Mouse (Mus musculus) brain, adult 2 months (tissue): Measurements from ENCODE around the gene Srsf2.

Experiments
- DNase-seq: peaks from one replicate; pipeline ENCODE4 v3.0.0; 2011; ENCODE audit warnings: low read depth, low spot score

Srsf2 gene

DNA sequence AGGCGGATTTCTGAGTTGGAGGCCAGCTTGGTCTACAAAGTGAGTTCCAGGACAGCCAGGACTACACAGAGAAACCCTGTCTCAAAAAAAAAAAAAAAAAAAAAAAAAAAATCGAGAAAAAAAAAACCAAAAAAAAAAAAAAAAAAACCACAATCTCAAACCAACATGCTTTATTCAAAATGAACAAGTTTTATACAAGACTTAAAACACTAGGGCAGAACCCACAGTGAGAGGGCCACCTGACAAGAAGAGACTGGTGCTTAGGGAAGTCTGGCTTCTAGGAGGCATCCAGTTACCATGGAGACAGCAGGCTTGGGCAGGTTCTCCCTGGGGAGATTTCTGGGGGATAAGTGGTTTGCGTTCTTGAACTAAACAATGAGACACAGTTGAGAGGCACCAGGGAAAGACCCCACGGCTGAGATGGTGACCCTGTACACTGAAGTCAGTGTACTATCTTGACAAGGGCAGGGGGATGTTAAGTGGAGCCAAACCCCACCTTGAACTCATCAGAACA is 20.7 kb downstream of the Srsf2 start:
- DNase-seq, result no peak

GRCm38 (mm10) chr11:116827534-116828165 is 25.2 kb downstream of the Srsf2 start, which contains the start of gene Mxra7:
Gene Mxra7, minus strand, starts transcription at chr11:116828046.
- peak; percentile 63 for DNase-seq

DNA sequence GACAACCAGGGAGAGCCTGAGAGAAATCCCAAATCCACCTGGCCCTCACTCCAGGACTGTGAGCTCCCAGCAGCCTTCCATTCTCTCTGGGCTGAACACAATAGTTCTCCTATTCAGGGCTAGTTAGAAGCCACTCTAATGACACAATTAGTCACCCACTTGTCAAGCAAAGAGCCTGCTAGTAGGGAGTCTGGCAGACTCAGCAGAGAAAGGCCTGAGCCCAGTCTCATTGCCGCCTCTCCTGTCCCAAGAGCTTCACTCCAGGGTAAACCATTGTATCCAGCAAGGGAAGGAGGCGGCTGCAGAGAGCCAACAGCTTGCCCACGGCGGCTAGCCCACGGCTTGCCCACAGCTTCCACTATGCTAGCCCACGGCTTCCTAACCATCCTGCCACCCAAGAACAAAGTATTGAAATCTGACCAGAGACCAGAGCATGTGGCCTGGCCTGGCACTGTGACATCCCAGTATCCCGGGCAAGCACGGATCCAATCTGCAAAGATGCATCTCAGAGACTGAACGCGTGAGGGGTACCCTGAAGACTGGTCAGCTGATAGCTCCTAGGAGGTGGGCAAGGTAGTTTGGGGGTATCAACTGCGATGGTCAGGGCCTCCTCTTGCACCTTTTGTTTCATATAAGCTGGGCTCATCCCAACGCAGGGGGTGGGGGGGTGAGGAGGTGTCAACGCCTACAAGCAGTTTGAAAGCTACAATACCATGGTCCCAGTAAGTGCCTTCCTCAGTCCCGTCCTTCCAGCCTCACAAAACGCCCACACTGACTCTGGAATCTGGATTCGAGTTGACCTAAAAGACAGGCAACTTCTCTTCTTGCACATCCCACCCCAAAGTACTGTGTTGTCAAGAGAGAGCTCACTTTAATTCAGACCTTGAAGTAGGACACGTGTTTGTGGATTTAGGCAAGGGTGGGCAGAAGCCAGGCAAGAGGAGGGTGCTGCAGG is 26.1 kb downstream of the Srsf2 start:
- DNase-seq, result no peak

DNA sequence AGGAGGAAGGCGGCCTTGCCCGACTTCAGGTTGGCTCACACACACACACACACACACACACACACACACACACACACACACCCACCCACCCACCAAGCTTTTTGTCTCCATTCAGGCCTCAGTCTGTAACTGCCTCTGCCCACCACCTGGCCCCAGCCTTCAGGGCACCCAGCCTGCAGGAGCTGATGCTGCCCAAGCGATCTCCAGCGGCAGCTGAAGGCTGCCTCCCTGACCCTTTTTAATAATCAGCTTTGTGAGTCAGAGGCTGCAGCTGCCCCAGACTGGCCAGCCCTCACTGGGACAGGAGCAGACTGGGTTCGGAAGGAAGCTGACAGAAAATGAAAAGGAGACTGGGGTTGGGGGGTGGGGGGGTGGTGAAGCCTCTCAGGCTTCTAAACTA is 27.7 kb downstream of the Srsf2 start:
- DNase-seq, result no peak

GRCm38 (mm10) chr11:116823885-116824284 is 29.0 kb downstream of the Srsf2 start:
- DNase-seq, result peak; percentile 77

DNA sequence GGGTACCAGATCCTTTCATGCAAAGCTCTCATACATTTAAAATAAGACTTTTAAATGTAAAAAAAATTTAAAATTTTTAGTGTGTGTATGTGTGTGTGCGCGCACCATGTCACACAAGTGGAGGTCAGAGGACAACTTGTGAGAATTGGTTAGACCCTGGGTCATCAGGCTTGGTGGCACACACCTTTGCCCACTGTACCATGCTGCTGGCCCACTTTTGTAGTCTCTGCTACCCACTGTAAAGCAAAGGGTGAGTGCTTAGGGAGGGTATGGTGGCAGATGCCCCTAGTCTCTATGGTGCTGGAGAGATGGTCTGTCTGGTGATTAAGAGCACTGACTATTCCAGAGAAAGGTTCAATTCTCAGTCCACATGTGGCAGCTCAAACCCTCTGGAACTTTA is 29.6 kb downstream of the Srsf2 start:
- no peak for DNase-seq

DNA sequence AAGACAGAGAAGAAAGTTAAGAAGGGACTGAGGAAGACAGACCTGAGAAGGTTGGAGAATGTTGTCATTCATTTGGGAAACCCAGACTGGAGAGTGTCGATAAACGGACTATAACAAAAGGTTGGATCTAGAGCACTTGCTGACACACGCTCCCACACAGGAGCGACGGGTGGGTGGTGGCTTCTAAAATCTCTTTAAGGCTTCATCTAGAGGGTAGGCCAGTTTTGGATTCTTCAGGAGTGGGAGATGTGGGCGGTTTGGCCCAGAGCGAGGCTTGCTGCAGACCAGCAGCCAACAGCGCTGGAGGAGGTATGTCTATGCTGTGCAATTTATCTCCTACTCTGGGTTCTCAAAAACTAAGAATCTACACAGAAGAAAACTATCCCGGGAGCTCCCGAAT is 30.3 kb downstream of the Srsf2 start:
- DNase-seq, result peak; percentile 68

DNA sequence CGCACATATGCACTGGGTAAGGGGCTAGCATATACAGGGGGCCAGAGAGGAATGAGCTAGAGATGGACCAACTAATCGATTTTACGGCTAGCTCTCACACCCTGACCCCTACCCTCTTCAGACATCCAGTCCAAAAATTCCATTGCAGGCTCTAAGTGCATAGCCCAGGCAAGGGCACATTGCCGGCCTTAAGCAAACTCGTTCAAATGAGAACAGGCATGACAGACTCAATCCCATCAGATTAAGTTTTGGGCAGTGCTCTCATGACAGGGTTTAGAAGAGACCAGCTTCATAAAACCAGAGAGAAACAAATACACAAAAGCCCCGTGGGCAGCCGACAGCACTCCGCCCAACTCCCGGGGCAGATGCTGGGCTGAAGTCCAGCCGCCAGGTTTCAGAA is 30.7 kb downstream of the Srsf2 start:
- DNase-seq, result no peak

GRCm38 (mm10) chr11:116821057-116821940 is 31.6 kb downstream of the Srsf2 start:
- DNase-seq, result peak; percentile 44

GRCm38 (mm10) chr11:116819932-116820593 is 32.8 kb downstream of the Srsf2 start:
- DNase-seq, result no peak

- peak; percentile 58 for DNase-seq
Measured at GRCm38 (mm10) chr11:116818722-116819121, 34.2 kb downstream of the Srsf2 start.

GRCm38 (mm10) chr11:116817567-116817966 is 35.3 kb downstream of the Srsf2 start:
- no peak for DNase-seq

DNA sequence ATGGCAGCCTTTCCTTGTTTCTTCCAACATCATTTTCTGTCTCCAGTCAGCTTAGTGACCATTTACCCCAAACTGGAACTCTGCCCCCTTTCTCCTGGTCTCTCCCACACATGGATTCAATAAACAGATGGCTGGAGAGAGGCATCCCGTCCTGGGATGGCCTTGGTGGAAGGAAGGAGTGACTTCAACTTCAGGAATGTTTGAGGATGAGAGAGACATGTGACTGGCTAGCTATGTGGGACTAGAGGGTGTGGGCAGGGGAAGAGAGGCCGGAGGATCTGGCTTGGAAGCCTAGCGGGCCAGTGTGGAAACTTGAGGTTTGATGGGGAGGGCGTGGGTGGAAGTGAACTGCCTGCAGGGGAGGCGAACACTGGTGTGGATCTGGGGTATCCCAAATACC is 36.1 kb downstream of the Srsf2 start:
- DNase-seq, result no peak

DNA sequence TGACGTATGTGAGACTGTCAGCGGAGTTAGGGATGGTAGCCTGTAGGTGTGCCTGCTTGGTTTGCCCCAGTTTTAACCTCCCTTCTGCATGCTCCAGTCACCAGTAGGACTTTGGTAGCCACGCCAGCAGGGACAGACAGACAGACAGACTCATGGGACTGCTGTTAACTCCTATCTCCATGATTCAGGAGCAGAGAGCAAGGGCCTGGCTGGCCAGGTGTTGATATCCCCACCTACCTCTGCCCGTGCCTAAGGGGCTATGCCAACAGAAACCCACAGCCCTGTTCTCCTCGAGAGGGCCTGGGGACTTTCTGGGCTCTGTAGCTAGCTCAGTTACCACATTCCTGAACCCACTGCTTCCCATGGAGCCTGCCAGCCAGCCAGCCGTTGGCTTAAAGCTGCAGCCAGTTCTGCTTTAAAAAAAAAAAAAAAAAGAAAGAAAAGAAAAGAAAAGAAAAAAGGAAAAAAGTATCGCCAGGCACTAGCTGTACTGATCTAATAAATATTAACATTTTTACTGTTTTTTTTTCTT is 37.9 kb downstream of the Srsf2 start:
- DNase-seq, result no peak

GRCm38 (mm10) chr11:116814076-116814883 is 38.6 kb downstream of the Srsf2 start:
- DNase-seq, result no peak

GRCm38 (mm10) chr11:116813610-116814009 is 39.3 kb downstream of the Srsf2 start:
- no peak for DNase-seq

DNA sequence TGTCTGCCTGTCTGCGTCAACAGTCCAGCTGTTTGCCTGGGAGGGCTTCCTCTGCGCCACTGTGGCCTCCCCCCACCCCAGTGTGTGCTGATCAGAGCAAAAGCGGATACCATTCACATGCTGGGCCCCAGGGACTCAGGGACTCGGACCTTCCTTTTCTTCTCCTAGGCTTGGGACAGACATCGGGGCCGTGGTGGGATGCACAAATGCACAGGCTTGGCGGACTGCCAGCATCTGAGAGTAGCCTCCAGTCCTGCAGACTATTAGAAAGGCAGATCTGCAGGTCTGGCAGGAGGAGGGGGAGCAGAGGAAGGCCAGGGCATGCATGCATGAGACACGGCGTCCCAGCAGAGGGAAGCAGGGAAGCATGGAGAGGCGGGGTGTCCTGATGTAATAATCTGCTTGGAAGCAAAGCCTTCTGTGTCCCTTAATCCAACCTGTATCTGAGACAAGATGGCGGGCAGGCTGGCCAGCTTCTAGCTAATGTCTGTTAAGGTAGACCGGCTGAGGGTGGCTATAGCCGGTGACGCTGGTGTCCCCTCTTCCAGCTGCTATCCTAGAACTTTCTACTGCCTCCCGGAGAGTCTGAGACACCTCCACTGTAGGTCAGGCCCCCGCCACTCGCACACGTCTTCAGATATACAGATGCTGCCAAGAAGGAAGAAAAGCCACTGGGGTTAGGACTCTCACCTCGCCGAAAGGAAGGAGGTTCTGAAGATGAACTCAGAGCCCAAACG is 39.9 kb downstream of the Srsf2 start:
- no peak for DNase-seq

GRCm38 (mm10) chr11:116810983-116811901 is 41.7 kb downstream of the Srsf2 start:
- peak; percentile 97 for DNase-seq
